Mouse (Mus musculus): ENCODE measurements around the gene Rbfox1. TPM values are rescaled to one million over a fixed set of nuclear protein-coding genes. Genes with fewer than 3 reads are reported as not detected.

The Rbfox1 gene
- polyA plus RNA-seq, 1 experiment = not detected

GRCm38 (mm10) chr16:6284317-6284716 is 399.2 kb downstream of the Rbfox1 start:
- H3K27ac ChIP-seq (ENCODE audit: insufficient read depth, low read length) = no peak overlapping the region
- no peak overlapping the region for H3K4me3 ChIP-seq (ENCODE audit: low read depth, low read length)
- TF ChIP-seq CTCF (IDR thresholded peaks at IDR 0.05; ENCODE audit: low read depth, low read length) = no peak
- TF ChIP-seq EP300 (IDR thresholded peaks at IDR 0.05; ENCODE audit: insufficient read depth, low read depth, low read length) = peak; percentile 83
- TF ChIP-seq POLR2A (IDR thresholded peaks at IDR 0.05; ENCODE audit: insufficient read depth, low read length) = no peak
- H3K4me1 ChIP-seq (ENCODE audit: control insufficient read depth, insufficient read depth, low read length) = no peaks in the 10 kb centered on the region
- H3K27me3 ChIP-seq (ENCODE audit: control insufficient read depth, insufficient read depth, low read length, poor library complexity, severe bottlenecking) = no peaks in the 10 kb centered on the region
- no peaks in the 10 kb centered on the region for H3K36me3 ChIP-seq (ENCODE audit: control insufficient read depth, insufficient read depth, low read length, poor library complexity, severe bottlenecking)
- H3K9me3 ChIP-seq (replicated peaks; ENCODE audit: control insufficient read depth, insufficient read depth, low read length, poor library complexity, severe bottlenecking) = no peaks in the 10 kb centered on the region
- no peak overlapping the region for H3K9ac ChIP-seq (ENCODE audit: low read depth, poor library complexity, severe bottlenecking)

GRCm38 (mm10) chr16:6287699-6288098 is 402.5 kb downstream of the Rbfox1 start:
- Histone ChIP-seq H3K9me3 (replicated peaks; ENCODE audit: control insufficient read depth, insufficient read depth, low read length, poor library complexity, severe bottlenecking) (no peaks in the 10 kb centered on the region), H3K36me3 (ENCODE audit: control insufficient read depth, insufficient read depth, low read length, poor library complexity, severe bottlenecking) (no peaks in the 10 kb centered on the region), H3K4me3 (ENCODE audit: low read depth, low read length) (no peak overlapping the region), H3K4me1 (ENCODE audit: control insufficient read depth, insufficient read depth, low read length) (no peaks in the 10 kb centered on the region), H3K9ac (ENCODE audit: low read depth, poor library complexity, severe bottlenecking) (no peak overlapping the region), H3K27me3 (ENCODE audit: control insufficient read depth, insufficient read depth, low read length, poor library complexity, severe bottlenecking) (no peaks in the 10 kb centered on the region), H3K27ac (ENCODE audit: insufficient read depth, low read length) (no peak overlapping the region)
- no peak for TF ChIP-seq EP300 (IDR thresholded peaks at IDR 0.05; ENCODE audit: insufficient read depth, low read depth, low read length)
- TF ChIP-seq CTCF (IDR thresholded peaks at IDR 0.05; ENCODE audit: low read depth, low read length) = no peak
- TF ChIP-seq POLR2A (IDR thresholded peaks at IDR 0.05; ENCODE audit: insufficient read depth, low read length) = no peak

GRCm38 (mm10) chr16:6300112-6300511 is 415.0 kb downstream of the Rbfox1 start:
- Histone ChIP-seq H3K4me3 (ENCODE audit: low read depth, low read length) (no peak overlapping the region), H3K27me3 (ENCODE audit: control insufficient read depth, insufficient read depth, low read length, poor library complexity, severe bottlenecking) (no peaks in the 10 kb centered on the region), H3K36me3 (ENCODE audit: control insufficient read depth, insufficient read depth, low read length, poor library complexity, severe bottlenecking) (no peaks in the 10 kb centered on the region), H3K4me1 (ENCODE audit: control insufficient read depth, insufficient read depth, low read length) (no peaks in the 10 kb centered on the region), H3K9ac (ENCODE audit: low read depth, poor library complexity, severe bottlenecking) (no peak overlapping the region), H3K27ac (ENCODE audit: insufficient read depth, low read length) (no peak overlapping the region), H3K9me3 (replicated peaks; ENCODE audit: control insufficient read depth, insufficient read depth, low read length, poor library complexity, severe bottlenecking) (no peaks in the 10 kb centered on the region)
- no peak for TF ChIP-seq EP300 (IDR thresholded peaks at IDR 0.05; ENCODE audit: insufficient read depth, low read depth, low read length)
- no peak for TF ChIP-seq POLR2A (IDR thresholded peaks at IDR 0.05; ENCODE audit: insufficient read depth, low read length)
- no peak for TF ChIP-seq CTCF (IDR thresholded peaks at IDR 0.05; ENCODE audit: low read depth, low read length)

GRCm38 (mm10) chr16:6303082-6303481 is 417.9 kb downstream of the Rbfox1 start:
- H3K36me3 ChIP-seq (ENCODE audit: control insufficient read depth, insufficient read depth, low read length, poor library complexity, severe bottlenecking) = no peaks in the 10 kb centered on the region
- TF ChIP-seq EP300 (IDR thresholded peaks at IDR 0.05; ENCODE audit: insufficient read depth, low read depth, low read length) = no peak
- TF ChIP-seq CTCF (IDR thresholded peaks at IDR 0.05; ENCODE audit: low read depth, low read length) = no peak
- TF ChIP-seq POLR2A (IDR thresholded peaks at IDR 0.05; ENCODE audit: insufficient read depth, low read length) = no peak
- H3K9me3 ChIP-seq (replicated peaks; ENCODE audit: control insufficient read depth, insufficient read depth, low read length, poor library complexity, severe bottlenecking) = no peaks in the 10 kb centered on the region
- no peaks in the 10 kb centered on the region for H3K4me1 ChIP-seq (ENCODE audit: control insufficient read depth, insufficient read depth, low read length)
- no peak overlapping the region for H3K9ac ChIP-seq (ENCODE audit: low read depth, poor library complexity, severe bottlenecking)
- no peaks in the 10 kb centered on the region for H3K27me3 ChIP-seq (ENCODE audit: control insufficient read depth, insufficient read depth, low read length, poor library complexity, severe bottlenecking)
- H3K4me3 ChIP-seq (ENCODE audit: low read depth, low read length) = no peak overlapping the region
- no peak overlapping the region for H3K27ac ChIP-seq (ENCODE audit: insufficient read depth, low read length)

- Histone ChIP-seq H3K36me3 (ENCODE audit: control insufficient read depth, insufficient read depth, low read length, poor library complexity, severe bottlenecking) (no peaks in the 10 kb centered on the region), H3K4me3 (ENCODE audit: low read depth, low read length) (no peak overlapping the region), H3K4me1 (ENCODE audit: control insufficient read depth, insufficient read depth, low read length) (no peaks in the 10 kb centered on the region), H3K9me3 (replicated peaks; ENCODE audit: control insufficient read depth, insufficient read depth, low read length, poor library complexity, severe bottlenecking) (no peaks in the 10 kb centered on the region), H3K27me3 (ENCODE audit: control insufficient read depth, insufficient read depth, low read length, poor library complexity, severe bottlenecking) (no peaks in the 10 kb centered on the region), H3K27ac (ENCODE audit: insufficient read depth, low read length) (no peak overlapping the region), H3K9ac (ENCODE audit: low read depth, poor library complexity, severe bottlenecking) (no peak overlapping the region)
- TF ChIP-seq POLR2A (IDR thresholded peaks at IDR 0.05; ENCODE audit: insufficient read depth, low read length) (no peak), EP300 (IDR thresholded peaks at IDR 0.05; ENCODE audit: insufficient read depth, low read depth, low read length) (no peak), CTCF (IDR thresholded peaks at IDR 0.05; ENCODE audit: low read depth, low read length) (no peak)
Measured at GRCm38 (mm10) chr16:6309940-6310339, 424.8 kb downstream of the Rbfox1 start.

GRCm38 (mm10) chr16:6310744-6311678 is 425.9 kb downstream of the Rbfox1 start:
- no peak overlapping the region for H3K4me3 ChIP-seq (ENCODE audit: low read depth, low read length)
- no peak overlapping the region for H3K27ac ChIP-seq (ENCODE audit: insufficient read depth, low read length)
- no peaks in the 10 kb centered on the region for H3K36me3 ChIP-seq (ENCODE audit: control insufficient read depth, insufficient read depth, low read length, poor library complexity, severe bottlenecking)
- H3K4me1 ChIP-seq (ENCODE audit: control insufficient read depth, insufficient read depth, low read length) = no peaks in the 10 kb centered on the region
- no peak overlapping the region for H3K9ac ChIP-seq (ENCODE audit: low read depth, poor library complexity, severe bottlenecking)
- TF ChIP-seq CTCF (IDR thresholded peaks at IDR 0.05; ENCODE audit: low read depth, low read length) = no peak
- TF ChIP-seq EP300 (IDR thresholded peaks at IDR 0.05; ENCODE audit: insufficient read depth, low read depth, low read length) = no peak
- TF ChIP-seq POLR2A (IDR thresholded peaks at IDR 0.05; ENCODE audit: insufficient read depth, low read length) = no peak
- H3K9me3 ChIP-seq (replicated peaks; ENCODE audit: control insufficient read depth, insufficient read depth, low read length, poor library complexity, severe bottlenecking) = no peaks in the 10 kb centered on the region
- no peaks in the 10 kb centered on the region for H3K27me3 ChIP-seq (ENCODE audit: control insufficient read depth, insufficient read depth, low read length, poor library complexity, severe bottlenecking)
